Mouse (Mus musculus): ENCODE measurements around the gene Atad3a. TPM values are rescaled to one million over a fixed set of nuclear protein-coding genes. Genes with fewer than 3 reads are reported as not detected.

Atad3a gene
- polyA plus RNA-seq, 1 experiment from 2014 or later = 123 TPM

- Histone ChIP-seq H3K9me3 (replicated peaks; ENCODE audit: control insufficient read depth, low read length) (no peaks in the 10 kb centered on the region), H3K27me3 (ENCODE audit: control insufficient read depth, insufficient read depth, low read length) (no peaks in the 10 kb centered on the region), H3K4me2 (ENCODE audit: low read depth, low read length) (no peak overlapping the region), H3K27ac (ENCODE audit: low read length) (no peak overlapping the region), H3K9ac (ENCODE audit: low read length) (no peak overlapping the region), H3K36me3 (ENCODE audit: control insufficient read depth, insufficient read depth) (no peaks in the 10 kb centered on the region), H3K4me1 (ENCODE audit: control insufficient read depth, insufficient read depth, low read length) (peaks cover 17% of the 10 kb centered on the region), H3K4me3 (ENCODE audit: low read length) (no peak overlapping the region)
- ATAC-seq (replicated peaks; ENCODE audit: extremely low read depth, insufficient read depth, low FRiP score) = no peak
- 72% methylated on average over 2 of the region's 2 CpGs for WGBS
Observed at GRCm38 (mm10) chr4:155708582-155708981, 52.3 kb downstream of the Atad3a start.

GRCm38 (mm10) chr4:155705592-155705929 is 55.3 kb downstream of the Atad3a start:
- ATAC-seq (replicated peaks; ENCODE audit: extremely low read depth, insufficient read depth, low FRiP score) = no peak
- under 1% methylated on average over 19 of the region's 19 CpGs for WGBS
- peak overlapping the region; percentile 96 for H3K9ac ChIP-seq (ENCODE audit: low read length)

GRCm38 (mm10) chr4:155704721-155705591 is 55.9 kb downstream of the Atad3a start, which contains the start of gene Ssu72:
TSS of gene Ssu72 (plus strand) at chr4:155704800.
- Histone ChIP-seq H3K9ac (ENCODE audit: low read length) (peak within 1 kb of the TSS; percentile 96), H3K27me3 (ENCODE audit: control insufficient read depth, insufficient read depth, low read length) (no peaks in the 10 kb centered on the region), H3K36me3 (ENCODE audit: control insufficient read depth, insufficient read depth) (no peaks in the 10 kb centered on the region), H3K4me1 (ENCODE audit: control insufficient read depth, insufficient read depth, low read length) (peaks cover 11% of the 10 kb centered on the region), H3K9me3 (replicated peaks; ENCODE audit: control insufficient read depth, low read length) (no peaks in the 10 kb centered on the region), H3K4me3 (ENCODE audit: low read length) (peak within 1 kb of the TSS; percentile 94), H3K4me2 (ENCODE audit: low read depth, low read length) (peak within 1 kb of the TSS; percentile 87), H3K27ac (ENCODE audit: low read length) (peak within 1 kb of the TSS; percentile 97)
- 1% methylated on average over 83 of the region's 83 CpGs for WGBS
- ATAC-seq (replicated peaks; ENCODE audit: extremely low read depth, insufficient read depth, low FRiP score) = peak; percentile 96

More at GRCm38 (mm10) chr4:155705592-155705929, 55.3 kb downstream of the Atad3a start:
- peak overlapping the region; percentile 97 for H3K27ac ChIP-seq (ENCODE audit: low read length)
- H3K4me3 ChIP-seq (ENCODE audit: low read length) = peak overlapping the region; percentile 94
- H3K36me3 ChIP-seq (ENCODE audit: control insufficient read depth, insufficient read depth) = no peaks in the 10 kb centered on the region
- no peaks in the 10 kb centered on the region for H3K9me3 ChIP-seq (replicated peaks; ENCODE audit: control insufficient read depth, low read length)
- H3K4me1 ChIP-seq (ENCODE audit: control insufficient read depth, insufficient read depth, low read length) = peaks cover 13% of the 10 kb centered on the region
- peak overlapping the region; percentile 80 for H3K4me2 ChIP-seq (ENCODE audit: low read depth, low read length)
- H3K27me3 ChIP-seq (ENCODE audit: control insufficient read depth, insufficient read depth, low read length) = no peaks in the 10 kb centered on the region

GRCm38 (mm10) chr4:155703425-155703929 is 57.4 kb downstream of the Atad3a start:
- Histone ChIP-seq H3K36me3 (ENCODE audit: control insufficient read depth, insufficient read depth) (no peaks in the 10 kb centered on the region), H3K4me1 (ENCODE audit: control insufficient read depth, insufficient read depth, low read length) (peaks cover 9% of the 10 kb centered on the region), H3K27me3 (ENCODE audit: control insufficient read depth, insufficient read depth, low read length) (no peaks in the 10 kb centered on the region), H3K9me3 (replicated peaks; ENCODE audit: control insufficient read depth, low read length) (no peaks in the 10 kb centered on the region), H3K4me3 (ENCODE audit: low read length) (no peak overlapping the region), H3K4me2 (ENCODE audit: low read depth, low read length) (no peak overlapping the region), H3K9ac (ENCODE audit: low read length) (no peak overlapping the region), H3K27ac (ENCODE audit: low read length) (no peak overlapping the region)
- 97% methylated on average over 4 of the region's 4 CpGs for WGBS
- ATAC-seq (replicated peaks; ENCODE audit: extremely low read depth, insufficient read depth, low FRiP score) = no peak

GRCm38 (mm10) chr4:155700425-155700824 is 60.5 kb downstream of the Atad3a start:
- no peak for ATAC-seq (replicated peaks; ENCODE audit: extremely low read depth, insufficient read depth, low FRiP score)
- H3K9ac ChIP-seq (ENCODE audit: low read length) = no peak overlapping the region

GRCm38 (mm10) chr4:155696261-155697255 is 64.3 kb downstream of the Atad3a start:
- WGBS = 62% methylated on average over 16 of the region's 16 CpGs
- Histone ChIP-seq H3K27me3 (ENCODE audit: control insufficient read depth, insufficient read depth, low read length) (0 out of 2 replicates have a peak, but pooled peaks cover 5% of the 10 kb centered on the region), H3K4me3 (ENCODE audit: low read length) (no peak overlapping the region), H3K9me3 (replicated peaks; ENCODE audit: control insufficient read depth, low read length) (no peaks in the 10 kb centered on the region), H3K9ac (ENCODE audit: low read length) (no peak overlapping the region), H3K4me1 (ENCODE audit: control insufficient read depth, insufficient read depth, low read length) (no peaks in the 10 kb centered on the region), H3K4me2 (ENCODE audit: low read depth, low read length) (no peak overlapping the region), H3K36me3 (ENCODE audit: control insufficient read depth, insufficient read depth) (no peaks in the 10 kb centered on the region), H3K27ac (ENCODE audit: low read length) (no peak overlapping the region)
- ATAC-seq (replicated peaks; ENCODE audit: extremely low read depth, insufficient read depth, low FRiP score) = no peak

More at GRCm38 (mm10) chr4:155700425-155700824, 60.5 kb downstream of the Atad3a start:
- Histone ChIP-seq H3K27ac (ENCODE audit: low read length) (no peak overlapping the region), H3K4me3 (ENCODE audit: low read length) (no peak overlapping the region), H3K9me3 (replicated peaks; ENCODE audit: control insufficient read depth, low read length) (no peaks in the 10 kb centered on the region), H3K4me1 (ENCODE audit: control insufficient read depth, insufficient read depth, low read length) (peaks cover 3% of the 10 kb centered on the region; the same call in 1 of the 2 replicates), H3K27me3 (ENCODE audit: control insufficient read depth, insufficient read depth, low read length) (no peaks in the 10 kb centered on the region), H3K4me2 (ENCODE audit: low read depth, low read length) (no peak overlapping the region), H3K36me3 (ENCODE audit: control insufficient read depth, insufficient read depth) (no peaks in the 10 kb centered on the region)

GRCm38 (mm10) chr4:155695531-155696062 is 65.3 kb downstream of the Atad3a start:
- no peak for ATAC-seq (replicated peaks; ENCODE audit: extremely low read depth, insufficient read depth, low FRiP score)
- 0 out of 2 replicates have a peak, but pooled peaks cover 7% of the 10 kb centered on the region for H3K27me3 ChIP-seq (ENCODE audit: control insufficient read depth, insufficient read depth, low read length)
- no peak overlapping the region for H3K9ac ChIP-seq (ENCODE audit: low read length)
- H3K27ac ChIP-seq (ENCODE audit: low read length) = no peak overlapping the region
- H3K4me1 ChIP-seq (ENCODE audit: control insufficient read depth, insufficient read depth, low read length) = no peaks in the 10 kb centered on the region
- H3K9me3 ChIP-seq (replicated peaks; ENCODE audit: control insufficient read depth, low read length) = no peaks in the 10 kb centered on the region
- peak overlapping the region; percentile 95; the same call in 1 of the 2 replicates for H3K4me2 ChIP-seq (ENCODE audit: low read depth, low read length)
- no peaks in the 10 kb centered on the region for H3K36me3 ChIP-seq (ENCODE audit: control insufficient read depth, insufficient read depth)
- H3K4me3 ChIP-seq (ENCODE audit: low read length) = no peak overlapping the region
- WGBS = 91% methylated on average over 4 of the region's 4 CpGs

GRCm38 (mm10) chr4:155694482-155695401 is 66.2 kb downstream of the Atad3a start:
- Histone ChIP-seq H3K27ac (ENCODE audit: low read length) (no peak overlapping the region), H3K9ac (ENCODE audit: low read length) (peak overlapping the region; percentile 79), H3K27me3 (ENCODE audit: control insufficient read depth, insufficient read depth, low read length) (0 out of 2 replicates have a peak, but pooled peaks cover 7% of the 10 kb centered on the region), H3K4me3 (ENCODE audit: low read length) (peak overlapping the region; percentile 79), H3K4me2 (ENCODE audit: low read depth, low read length) (peak overlapping the region; percentile 95), H3K36me3 (ENCODE audit: control insufficient read depth, insufficient read depth) (no peaks in the 10 kb centered on the region), H3K4me1 (ENCODE audit: control insufficient read depth, insufficient read depth, low read length) (no peaks in the 10 kb centered on the region), H3K9me3 (replicated peaks; ENCODE audit: control insufficient read depth, low read length) (no peaks in the 10 kb centered on the region)
- ATAC-seq (replicated peaks; ENCODE audit: extremely low read depth, insufficient read depth, low FRiP score) = peak; percentile 77
- 1% methylated on average over 92 of the region's 92 CpGs for WGBS

All from heart, embryonic 16.5 days (tissue).